Mouse (Mus musculus): ENCODE measurements at regions not wholly inside any gene's neighbourhood (a gene's known extent, or its start where the extent isn't known, plus 50 kb on each side); places are given as distances from the start of the nearest gene placed in this dataset.

GRCm38 (mm10) chr13:81965431-81965830, 182.6 kb downstream of the Cetn3 start:
- H3K27ac ChIP-seq: no peak overlapping the region
- H3K4me1 ChIP-seq: no peaks in the 10 kb centered on the region
- H3K36me3 ChIP-seq: no peaks in the 10 kb centered on the region
- no peak overlapping the region for H3K4me3 ChIP-seq
- H3K27me3 ChIP-seq (replicated peaks): no peaks in the 10 kb centered on the region
- no peaks in the 10 kb centered on the region for H3K9me3 ChIP-seq (replicated peaks)
- no peak for ATAC-seq
- no peak overlapping the region for H3K4me2 ChIP-seq
- 85% methylated on average over 2 of the region's 2 CpGs for WGBS (ENCODE audit: insufficient replicate concordance)
- H3K9ac ChIP-seq: no peak overlapping the region

GRCm38 (mm10) chr13:81975878-81976277, 193.0 kb downstream of the Cetn3 start:
- 58% methylated on average over 2 of the region's 2 CpGs for WGBS (ENCODE audit: insufficient replicate concordance)
- H3K9ac ChIP-seq: no peak overlapping the region
- H3K4me2 ChIP-seq: no peak overlapping the region
- no peak overlapping the region for H3K27ac ChIP-seq
- no peak for ATAC-seq
- H3K4me1 ChIP-seq: no peaks in the 10 kb centered on the region
- H3K9me3 ChIP-seq (replicated peaks): no peaks in the 10 kb centered on the region
- H3K27me3 ChIP-seq (replicated peaks): no peaks in the 10 kb centered on the region
- no peak overlapping the region for H3K4me3 ChIP-seq
- H3K36me3 ChIP-seq: no peaks in the 10 kb centered on the region

- Histone ChIP-seq H3K9ac (no peak overlapping the region), H3K4me1 (no peaks in the 10 kb centered on the region), H3K4me2 (no peak overlapping the region), H3K4me3 (no peak overlapping the region), H3K9me3 (replicated peaks) (no peaks in the 10 kb centered on the region), H3K36me3 (no peaks in the 10 kb centered on the region), H3K27ac (no peak overlapping the region), H3K27me3 (replicated peaks) (no peaks in the 10 kb centered on the region)
- WGBS (ENCODE audit: insufficient replicate concordance): 67% methylated on average over 6 of the region's 6 CpGs
- no peak for ATAC-seq
Measured at GRCm38 (mm10) chr13:81978003-81978402, 195.1 kb downstream of the Cetn3 start.

- no peak overlapping the region for H3K27ac ChIP-seq
- no peak for ATAC-seq
Measured at GRCm38 (mm10) chr13:81979289-81979688, 196.4 kb downstream of the Cetn3 start.

GRCm38 (mm10) chr13:81980094-81980493, 197.2 kb downstream of the Cetn3 start:
- WGBS (ENCODE audit: insufficient replicate concordance): 61% methylated on average over 5 of the region's 5 CpGs
- Histone ChIP-seq H3K9ac (no peak overlapping the region), H3K4me1 (no peaks in the 10 kb centered on the region), H3K9me3 (replicated peaks) (no peaks in the 10 kb centered on the region), H3K27me3 (replicated peaks) (no peaks in the 10 kb centered on the region), H3K4me3 (no peak overlapping the region), H3K27ac (no peak overlapping the region), H3K4me2 (no peak overlapping the region), H3K36me3 (no peaks in the 10 kb centered on the region)
- no peak for ATAC-seq

More at GRCm38 (mm10) chr13:81979289-81979688, 196.4 kb downstream of the Cetn3 start:
- H3K36me3 ChIP-seq: no peaks in the 10 kb centered on the region
- no peaks in the 10 kb centered on the region for H3K9me3 ChIP-seq (replicated peaks)
- H3K27me3 ChIP-seq (replicated peaks): no peaks in the 10 kb centered on the region
- H3K4me3 ChIP-seq: no peak overlapping the region
- no peak overlapping the region for H3K4me2 ChIP-seq
- no peak overlapping the region for H3K9ac ChIP-seq
- H3K4me1 ChIP-seq: no peaks in the 10 kb centered on the region

- Histone ChIP-seq H3K4me2 (no peak overlapping the region), H3K27ac (no peak overlapping the region), H3K36me3 (no peaks in the 10 kb centered on the region), H3K9ac (no peak overlapping the region), H3K4me1 (no peaks in the 10 kb centered on the region), H3K9me3 (replicated peaks) (no peaks in the 10 kb centered on the region), H3K27me3 (replicated peaks) (no peaks in the 10 kb centered on the region), H3K4me3 (no peak overlapping the region)
- no peak for ATAC-seq
- 37% methylated on average over 2 of the region's 2 CpGs for WGBS (ENCODE audit: insufficient replicate concordance)
Measured at GRCm38 (mm10) chr13:81982491-81982890, 199.6 kb downstream of the Cetn3 start.

- Histone ChIP-seq H3K9me3 (replicated peaks) (no peaks in the 10 kb centered on the region), H3K27ac (no peak overlapping the region), H3K4me3 (no peak overlapping the region), H3K4me1 (no peaks in the 10 kb centered on the region), H3K27me3 (replicated peaks) (no peaks in the 10 kb centered on the region), H3K9ac (no peak overlapping the region), H3K36me3 (no peaks in the 10 kb centered on the region), H3K4me2 (no peak overlapping the region)
- no peak for ATAC-seq
- 79% methylated on average over 3 of the region's 3 CpGs for WGBS (ENCODE audit: insufficient replicate concordance)
Measured at GRCm38 (mm10) chr13:82000681-82001212, 217.9 kb downstream of the Cetn3 start.

- Histone ChIP-seq H3K36me3 (no peaks in the 10 kb centered on the region), H3K4me3 (no peak overlapping the region), H3K9me3 (replicated peaks) (no peaks in the 10 kb centered on the region), H3K27me3 (replicated peaks) (no peaks in the 10 kb centered on the region), H3K4me1 (no peaks in the 10 kb centered on the region), H3K27ac (no peak overlapping the region), H3K4me2 (no peak overlapping the region), H3K9ac (no peak overlapping the region)
- WGBS (ENCODE audit: insufficient replicate concordance): 62% methylated on average over 7 of the region's 7 CpGs
- no peak for ATAC-seq
Measured at GRCm38 (mm10) chr13:82005929-82006726, 223.3 kb downstream of the Cetn3 start.

DNA sequence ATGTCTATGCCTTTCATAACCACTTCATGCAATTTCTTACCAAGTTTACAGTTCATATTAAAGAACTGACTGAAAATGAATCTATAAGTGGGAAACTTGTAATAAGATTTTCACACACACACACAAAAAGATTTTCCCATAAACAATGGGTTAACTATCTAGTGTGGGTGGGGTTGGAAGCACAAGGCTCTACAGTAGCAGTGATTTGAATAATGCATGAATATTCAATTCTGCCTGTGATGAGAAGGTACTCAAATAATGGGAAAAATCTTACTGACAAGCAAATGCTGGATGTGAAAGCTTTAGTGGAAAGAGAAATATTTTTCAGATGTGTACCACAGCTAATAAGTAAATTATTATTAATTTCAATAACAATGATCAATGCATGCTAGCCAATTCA, 224.3 kb downstream of the Cetn3 start:
- H3K4me2 ChIP-seq: no peak overlapping the region
- no peak overlapping the region for H3K9ac ChIP-seq
- no peaks in the 10 kb centered on the region for H3K9me3 ChIP-seq (replicated peaks)

DNA sequence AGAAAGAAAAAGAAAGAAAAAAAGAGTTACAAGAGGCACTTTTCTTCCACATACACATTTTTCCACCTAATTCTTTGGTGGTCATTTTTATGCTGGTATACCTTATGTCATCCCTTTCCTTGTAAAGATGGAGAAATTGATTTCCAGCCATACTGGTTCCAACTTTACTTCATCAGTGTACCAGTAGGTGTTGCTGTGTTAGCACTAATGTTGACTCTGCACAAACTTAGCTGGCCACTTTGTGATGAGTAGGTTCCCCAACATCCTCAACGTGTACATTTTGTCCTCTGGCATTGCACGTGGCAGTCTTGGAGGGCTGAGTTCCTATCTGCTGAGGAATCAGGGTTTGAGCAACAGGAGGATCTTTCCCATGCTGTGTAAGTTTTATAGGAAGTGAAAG, 256.7 kb downstream of the Cetn3 start:
- no peaks in the 10 kb centered on the region for H3K27me3 ChIP-seq (replicated peaks)
- H3K4me2 ChIP-seq: no peak overlapping the region
- H3K27ac ChIP-seq: no peak overlapping the region
- no peaks in the 10 kb centered on the region for H3K4me1 ChIP-seq
- WGBS (ENCODE audit: insufficient replicate concordance): 21% methylated on average over 2 of the region's 2 CpGs
- no peaks in the 10 kb centered on the region for H3K36me3 ChIP-seq
- no peak overlapping the region for H3K4me3 ChIP-seq
- ATAC-seq: no peak
- no peak overlapping the region for H3K9ac ChIP-seq
- no peaks in the 10 kb centered on the region for H3K9me3 ChIP-seq (replicated peaks)

More for the DNA sequence above, 224.3 kb downstream of the Cetn3 start:
- Histone ChIP-seq H3K27ac (no peak overlapping the region), H3K4me1 (no peaks in the 10 kb centered on the region), H3K27me3 (replicated peaks) (no peaks in the 10 kb centered on the region), H3K4me3 (no peak overlapping the region), H3K36me3 (no peaks in the 10 kb centered on the region)
- ATAC-seq: no peak

DNA sequence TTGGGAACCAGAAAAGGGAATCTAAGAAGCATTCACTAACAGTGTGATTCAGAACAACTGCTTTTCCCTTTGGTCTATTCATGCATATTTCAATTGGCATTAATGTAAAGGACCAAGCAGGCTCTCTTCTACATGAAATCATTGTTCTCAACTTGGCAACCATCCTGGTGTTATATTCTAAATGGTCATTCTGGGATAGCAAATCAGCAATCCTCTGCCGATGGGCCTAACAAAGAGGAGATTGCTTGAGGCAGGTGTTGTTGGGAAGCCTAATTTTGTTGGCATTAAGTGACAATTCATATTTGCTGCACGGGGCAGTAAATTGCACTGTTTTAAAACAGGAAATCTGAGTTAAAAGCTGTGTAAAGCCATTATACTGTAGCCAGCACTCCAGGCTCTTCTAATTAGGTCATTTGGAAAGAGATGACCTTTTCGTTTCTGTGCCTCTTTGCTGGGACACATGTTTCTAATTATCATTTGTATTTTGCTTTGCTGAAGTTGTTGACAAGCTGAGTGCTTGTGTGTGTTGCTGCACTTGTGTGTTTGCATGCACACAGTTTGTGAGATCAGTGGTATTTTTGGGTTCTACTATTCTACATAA, 275.4 kb downstream of the Cetn3 start:
- no peaks in the 10 kb centered on the region for H3K36me3 ChIP-seq
- 54% methylated on average over 3 of the region's 3 CpGs for WGBS (ENCODE audit: insufficient replicate concordance)
- H3K27ac ChIP-seq: no peak overlapping the region
- no peaks in the 10 kb centered on the region for H3K9me3 ChIP-seq (replicated peaks)
- H3K4me2 ChIP-seq: no peak overlapping the region
- H3K4me1 ChIP-seq: no peaks in the 10 kb centered on the region
- no peak overlapping the region for H3K9ac ChIP-seq
- no peaks in the 10 kb centered on the region for H3K27me3 ChIP-seq (replicated peaks)
- no peak for ATAC-seq
- no peak overlapping the region for H3K4me3 ChIP-seq

DNA sequence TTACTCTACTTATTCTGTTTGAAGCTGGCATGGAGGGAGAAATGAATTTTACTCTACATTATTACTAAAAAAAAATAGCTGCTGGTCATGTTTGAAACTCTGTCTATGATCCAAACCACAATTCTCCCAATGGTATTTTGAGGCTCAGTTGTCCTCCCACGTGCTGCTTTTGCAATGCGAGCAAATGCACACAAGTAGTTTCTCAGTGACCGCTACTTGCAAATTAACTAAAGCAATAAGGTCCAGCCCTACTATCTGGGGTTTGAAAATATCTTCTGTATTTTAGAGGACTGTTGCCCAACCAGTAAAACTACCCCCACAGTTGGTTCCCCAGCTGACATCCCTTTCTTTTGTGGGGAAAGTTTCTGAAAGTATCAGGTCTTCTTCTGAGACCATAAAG, 276.0 kb downstream of the Cetn3 start:
- no peaks in the 10 kb centered on the region for H3K27me3 ChIP-seq (replicated peaks)
- no peaks in the 10 kb centered on the region for H3K4me1 ChIP-seq
- no peak overlapping the region for H3K27ac ChIP-seq
- no peak overlapping the region for H3K9ac ChIP-seq
- no peak overlapping the region for H3K4me3 ChIP-seq
- no peaks in the 10 kb centered on the region for H3K9me3 ChIP-seq (replicated peaks)
- no peak overlapping the region for H3K4me2 ChIP-seq
- whole genome bisulfite sequencing (ENCODE audit: insufficient replicate concordance): 62% methylated on average over 3 of the region's 3 CpGs
- ATAC-seq: no peak
- no peaks in the 10 kb centered on the region for H3K36me3 ChIP-seq
